Mouse (Mus musculus): Measurements from ENCODE around the gene Gpr180.
"Not testable (repeated sequence)": the region's sequence is repeated elsewhere in the genome, so short reads cannot be mapped to it uniquely, and the experiment has no call there.

Gpr180 gene

DNA sequence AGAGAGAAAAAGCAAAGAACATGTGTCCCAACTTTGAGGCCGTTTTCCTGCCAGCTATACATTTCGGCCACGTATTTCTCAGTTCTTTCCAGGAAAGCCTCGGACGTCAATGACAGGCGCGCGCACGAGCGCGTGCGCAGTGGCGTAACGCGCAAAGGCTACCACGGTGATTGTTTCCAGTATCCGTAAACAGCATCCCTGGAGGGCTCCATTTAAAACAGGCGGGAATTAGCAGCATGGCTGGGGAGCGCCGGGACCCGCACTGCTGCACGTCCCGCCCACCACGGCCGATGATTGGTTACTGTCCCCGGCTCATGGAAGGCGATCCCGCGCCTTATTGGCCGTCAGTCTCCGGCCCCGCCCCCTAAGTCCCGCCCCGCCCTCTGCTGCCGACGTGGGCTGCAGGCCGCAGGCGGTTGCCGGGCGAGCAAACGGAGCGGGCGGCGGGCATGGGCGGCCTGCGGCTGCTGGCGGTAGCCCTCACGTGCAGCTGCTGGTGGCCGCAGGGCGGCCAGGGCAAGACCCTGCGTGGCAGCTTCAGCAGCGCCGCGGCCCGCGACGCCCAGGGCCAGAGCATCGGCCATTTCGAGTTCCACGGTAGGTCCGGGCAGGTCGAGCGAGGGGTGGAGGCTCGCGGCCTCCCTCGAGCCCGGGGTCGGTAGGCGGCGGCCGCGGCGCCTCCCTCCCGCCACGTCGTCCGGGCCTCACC lies at the start of gene Gpr180:
Gene Gpr180 (plus strand): TSS at position 415 of the 709 bp plus-strand sequence.
- peak; percentile 98 for DNase-seq

DNA sequence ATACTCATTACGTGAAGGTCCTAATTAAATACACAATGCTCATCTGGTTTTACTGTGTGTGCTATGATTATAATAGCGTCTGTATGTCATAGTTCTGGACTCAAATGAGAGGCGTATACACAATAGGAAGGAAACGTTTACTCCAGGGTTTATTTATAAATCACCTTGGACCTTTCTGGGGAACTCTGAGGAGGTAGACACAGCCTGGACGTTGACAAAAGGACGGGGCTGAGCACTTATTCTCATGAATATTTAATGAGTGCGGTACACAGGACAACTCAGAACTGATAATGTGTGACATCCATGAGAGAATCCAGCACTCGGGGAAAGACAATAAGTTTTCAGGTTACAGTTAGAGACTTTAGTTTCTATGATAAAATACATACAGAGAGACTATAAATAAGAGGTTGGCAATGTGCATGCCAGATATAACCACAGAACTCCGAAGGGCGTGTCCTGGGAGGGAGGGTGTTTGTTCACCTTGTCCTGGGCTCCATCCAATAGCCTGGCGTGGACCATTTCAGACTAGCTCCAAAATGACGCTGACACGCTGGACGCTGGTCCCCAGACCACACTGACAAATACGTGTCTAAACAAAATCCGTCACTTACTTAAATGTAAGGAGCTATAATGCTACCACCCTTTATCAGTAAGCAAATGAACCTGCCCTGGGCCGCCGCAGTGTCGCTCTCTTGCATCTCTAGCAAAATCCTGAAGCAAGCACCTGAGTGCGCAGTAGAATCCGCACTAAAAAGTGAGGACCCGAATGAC lies 48.3 kb upstream of the Gpr180 start:
- peak; percentile 59 for DNase-seq

DNA sequence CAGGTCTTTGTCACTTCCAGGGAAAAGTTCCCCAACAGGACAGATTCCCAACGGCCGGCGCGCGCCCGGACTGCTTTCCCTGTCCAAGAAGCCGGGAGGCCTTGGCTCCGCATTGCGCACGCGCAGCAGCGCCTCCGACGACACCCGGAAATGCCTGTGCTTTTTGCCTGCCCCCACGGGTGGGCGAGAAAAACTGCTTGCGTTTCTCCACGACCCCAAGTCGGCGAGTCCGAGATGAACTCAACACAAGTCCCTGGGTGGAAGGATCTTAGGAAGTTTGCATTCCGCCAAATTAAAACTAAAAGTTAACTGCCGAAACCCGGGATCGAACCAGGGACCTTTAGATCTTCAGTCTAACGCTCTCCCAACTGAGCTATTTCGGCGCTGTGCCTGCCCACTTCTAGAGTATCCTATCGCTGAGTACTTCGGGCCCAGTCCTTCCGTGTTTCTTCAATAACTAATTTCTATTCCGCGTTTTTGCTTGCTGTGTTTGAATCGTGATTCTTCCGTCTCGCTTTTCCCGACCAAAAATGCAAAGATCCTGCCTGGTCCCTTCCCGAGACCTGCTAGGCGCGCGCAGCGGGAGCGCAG lies 47.6 kb upstream of the Gpr180 start:
- peak; percentile 93 for DNase-seq

DNA sequence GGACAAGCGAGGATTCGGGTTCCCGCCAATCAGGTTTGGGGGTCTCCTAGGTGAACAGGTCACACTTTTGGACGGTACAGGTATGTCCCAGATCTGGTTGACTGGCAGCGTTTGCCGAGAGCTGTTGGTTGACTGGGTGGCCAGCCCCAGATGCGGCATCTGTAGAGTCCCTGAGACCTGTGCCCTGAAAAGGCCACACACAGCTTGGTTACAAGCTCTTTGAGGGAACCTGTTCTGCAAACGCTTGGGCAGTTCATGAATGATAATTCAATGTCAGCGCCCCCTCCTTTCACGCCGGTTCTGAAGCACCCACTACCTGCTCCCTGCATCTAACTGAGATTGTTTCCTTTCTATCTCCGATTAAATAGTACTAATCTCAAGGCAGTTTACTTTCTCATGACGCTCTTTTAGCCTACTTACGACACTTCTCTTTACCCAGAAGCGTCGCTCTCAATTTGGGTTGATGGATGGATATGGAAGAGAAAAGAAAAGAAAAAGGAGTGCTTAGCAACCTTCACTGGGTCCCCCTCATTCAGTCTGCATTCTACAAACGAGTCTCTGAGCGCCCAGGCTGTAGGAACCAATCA lies 47.1 kb upstream of the Gpr180 start:
- DNase-seq, result peak; percentile 85

DNA sequence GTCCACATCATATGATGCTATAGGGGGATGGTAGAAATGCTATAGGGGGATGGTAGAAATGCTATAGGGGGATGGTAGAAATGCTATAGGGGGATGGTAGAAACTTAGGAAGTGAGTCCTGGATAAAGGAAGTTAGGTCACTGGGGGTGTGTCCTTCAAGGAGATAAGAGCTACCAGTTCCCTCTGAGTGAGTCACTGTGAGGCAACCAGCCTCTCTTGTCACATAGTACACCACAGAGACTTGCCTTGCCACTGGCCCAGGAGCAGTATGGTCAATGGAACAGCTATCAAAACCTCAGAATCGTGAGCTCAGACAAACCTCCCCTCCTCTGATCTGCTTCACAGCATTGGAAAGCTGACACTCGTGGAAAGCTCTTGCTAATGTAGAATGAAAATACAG lies 38.7 kb upstream of the Gpr180 start:
- no peak for DNase-seq

DNA sequence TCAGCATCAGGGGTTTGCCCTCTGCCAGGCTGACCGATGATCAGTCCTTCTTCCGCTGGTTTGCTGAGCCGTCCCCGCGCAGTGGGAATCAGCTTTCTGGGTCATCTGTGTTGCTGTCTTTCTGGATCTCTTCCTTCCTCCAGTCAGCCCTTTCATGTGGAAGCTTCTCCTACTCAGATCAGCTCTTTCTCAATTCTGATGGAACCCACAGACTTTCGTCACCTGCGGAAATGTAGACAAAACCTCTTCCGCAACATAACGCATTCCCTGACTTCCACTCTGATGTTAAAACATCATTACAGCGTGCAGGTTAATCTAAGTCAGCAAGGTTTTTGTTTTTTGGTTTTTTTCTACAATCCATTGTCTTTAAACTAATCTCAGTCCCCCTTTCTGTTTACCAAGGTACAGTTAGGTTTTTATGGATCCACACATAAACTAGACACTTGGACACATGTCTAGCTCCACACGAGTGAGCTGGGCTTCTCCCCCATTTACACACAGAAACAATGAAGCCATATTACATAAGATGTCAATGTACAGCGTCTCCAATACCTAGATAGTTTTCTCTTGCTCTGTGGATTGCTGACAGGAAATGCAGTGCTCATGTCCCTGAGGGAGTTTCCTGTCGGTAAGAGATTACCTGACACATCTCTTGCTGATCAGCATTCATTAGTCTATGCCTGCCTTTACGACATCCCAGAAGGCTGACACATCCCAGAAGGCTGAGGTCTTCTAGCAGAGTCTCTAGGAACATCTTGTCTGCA lies 35.5 kb upstream of the Gpr180 start:
- no peak for DNase-seq

DNA sequence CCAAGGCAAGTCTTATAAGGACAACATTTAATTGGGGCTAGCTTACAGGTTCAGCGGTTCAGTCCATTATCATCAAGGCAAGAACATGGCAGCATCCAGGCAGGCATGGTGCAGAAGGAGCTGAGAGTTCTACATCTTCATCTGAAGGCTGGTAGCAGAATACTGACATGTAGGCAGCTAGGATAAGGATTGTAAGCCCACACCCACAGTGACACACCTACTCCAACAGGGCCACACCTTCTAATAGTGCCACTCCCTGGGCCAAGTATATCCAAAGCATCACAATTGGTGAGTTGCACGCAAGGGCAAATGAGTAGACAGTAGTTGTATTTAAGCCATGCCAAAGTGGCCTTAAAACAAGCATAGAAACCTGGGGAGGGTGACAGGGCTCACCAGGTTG lies 29.5 kb upstream of the Gpr180 start:
- DNase-seq, result not testable (repeated sequence)

DNA sequence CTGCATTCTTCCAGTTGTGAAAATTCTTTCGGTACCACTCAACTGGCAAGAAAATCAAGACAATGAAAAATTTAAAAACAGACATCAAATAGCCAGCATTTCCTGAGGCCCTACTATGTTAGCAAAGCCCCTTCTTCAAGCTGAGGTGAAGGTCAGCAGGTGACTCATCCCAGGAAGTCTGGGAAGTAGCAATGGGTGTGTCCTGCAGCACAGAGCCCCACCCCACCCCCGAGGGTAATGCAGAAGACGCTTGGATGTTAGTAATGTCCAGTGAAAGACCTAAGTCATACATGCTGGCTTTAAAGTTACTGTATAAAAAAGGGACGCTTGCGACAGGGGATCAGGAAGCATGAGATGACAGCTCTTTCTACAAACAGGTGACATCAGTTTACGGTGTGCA lies 23.8 kb upstream of the Gpr180 start:
- no peak for DNase-seq

DNA sequence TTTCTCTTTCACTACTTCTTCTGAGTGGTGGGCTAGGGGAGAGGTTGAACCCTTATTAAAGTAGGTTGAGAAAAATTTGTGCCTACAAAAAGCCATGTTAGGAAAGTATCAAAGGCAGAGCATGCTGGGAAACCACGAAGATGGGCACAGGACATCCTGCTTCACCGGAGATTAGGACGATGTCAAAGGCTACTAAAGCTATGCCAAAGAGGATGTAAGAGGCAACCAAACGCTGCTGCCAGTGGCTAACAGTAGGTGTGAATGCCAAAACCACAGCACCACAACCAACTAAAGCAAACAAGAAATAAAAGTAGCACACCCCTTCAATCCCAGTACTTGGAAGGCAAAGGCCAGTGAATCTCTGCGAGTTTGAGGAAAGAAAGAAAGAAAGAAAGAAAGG lies 12.8 kb upstream of the Gpr180 start:
- DNase-seq, result no peak

DNA sequence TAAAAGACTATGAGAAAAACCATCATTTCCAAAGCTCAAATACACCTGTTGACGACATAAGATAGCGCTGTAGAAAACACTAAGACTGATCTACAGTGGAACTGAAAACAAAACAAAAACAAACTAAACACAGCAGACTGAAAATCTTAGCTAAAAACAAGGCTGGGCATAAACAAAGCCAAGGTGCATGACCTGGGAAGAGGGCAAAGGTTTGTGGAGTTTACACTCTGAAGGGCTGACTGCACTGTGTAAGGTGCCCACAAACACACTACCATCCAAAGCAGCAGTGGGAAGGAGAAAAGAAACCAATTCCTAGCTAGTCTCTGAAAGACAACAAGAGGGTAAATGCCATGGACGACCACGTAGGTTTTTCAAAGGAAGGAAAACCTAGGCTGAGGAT lies 12.2 kb upstream of the Gpr180 start:
- no peak for DNase-seq

DNA sequence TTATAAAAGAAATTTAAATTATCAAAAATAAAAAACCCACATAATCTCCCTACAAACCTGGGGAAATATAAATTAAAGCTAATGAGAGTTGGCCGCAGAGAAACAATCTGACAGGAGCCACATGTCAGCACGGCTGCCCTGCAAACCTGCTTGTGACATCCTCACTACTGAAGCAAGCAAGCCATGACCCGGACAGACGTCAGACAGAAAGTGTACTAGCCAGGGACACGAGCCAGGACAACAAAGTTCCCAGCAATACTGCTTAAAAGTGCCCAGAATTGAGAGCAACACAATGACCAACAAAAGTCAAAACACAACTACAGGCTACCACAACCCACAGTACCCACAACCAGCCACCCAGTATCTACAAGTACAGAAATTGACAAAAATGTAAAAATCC lies 10.7 kb upstream of the Gpr180 start:
- DNase-seq, result no peak

DNA sequence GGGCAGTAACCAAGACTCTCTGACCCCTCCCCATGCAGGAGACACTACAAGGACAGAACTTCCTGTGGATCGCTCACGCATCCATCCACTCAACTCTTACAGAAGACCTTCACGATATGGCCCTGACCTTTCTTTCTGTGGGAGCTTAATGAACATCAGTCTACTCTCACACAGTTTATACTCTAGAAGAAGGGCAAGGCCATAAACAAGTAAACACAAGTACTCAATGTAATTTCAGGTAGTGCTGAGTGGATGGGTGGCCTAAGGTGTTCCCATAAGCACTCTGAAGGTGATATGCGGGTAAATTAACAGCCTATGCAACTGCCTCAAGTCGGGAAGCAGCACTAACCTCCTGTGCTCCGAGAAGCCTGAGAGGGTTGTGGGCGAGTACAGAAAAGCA lies 5.5 kb upstream of the Gpr180 start:
- no peak for DNase-seq

DNA sequence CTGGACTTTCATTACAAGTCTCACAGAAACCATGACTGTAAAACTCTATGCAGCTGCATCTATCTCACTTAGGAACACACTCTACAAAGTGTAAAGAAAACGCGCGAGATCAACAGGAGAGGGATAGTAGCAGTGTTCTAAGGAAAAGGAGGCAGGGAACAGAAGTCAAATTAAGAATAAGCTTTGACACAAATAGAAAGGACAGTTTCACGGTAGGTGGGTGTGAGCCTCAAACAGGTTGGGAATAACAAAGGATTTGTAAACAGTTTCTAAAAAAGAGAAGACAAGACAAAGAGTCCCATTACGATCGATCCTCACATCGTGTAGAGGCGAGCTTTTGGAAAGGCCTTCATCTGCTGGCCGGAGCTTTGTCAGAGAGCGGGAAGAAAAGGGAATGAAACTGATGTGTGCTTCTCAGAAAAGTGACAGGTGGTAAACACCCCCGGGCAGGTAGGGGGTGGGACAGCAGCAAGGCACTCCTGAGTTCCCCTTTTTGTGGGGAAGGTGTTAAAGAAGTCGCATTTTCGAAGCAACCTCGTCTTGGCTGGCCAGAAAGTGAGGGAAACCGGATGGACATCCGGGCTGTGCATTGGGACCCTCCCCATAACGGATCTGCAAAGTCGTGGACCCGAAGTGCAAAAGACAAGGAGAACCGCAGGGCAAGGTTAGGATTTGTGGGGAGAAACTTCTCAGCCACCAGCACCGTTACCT lies 4.9 kb upstream of the Gpr180 start:
- no peak for DNase-seq

DNA sequence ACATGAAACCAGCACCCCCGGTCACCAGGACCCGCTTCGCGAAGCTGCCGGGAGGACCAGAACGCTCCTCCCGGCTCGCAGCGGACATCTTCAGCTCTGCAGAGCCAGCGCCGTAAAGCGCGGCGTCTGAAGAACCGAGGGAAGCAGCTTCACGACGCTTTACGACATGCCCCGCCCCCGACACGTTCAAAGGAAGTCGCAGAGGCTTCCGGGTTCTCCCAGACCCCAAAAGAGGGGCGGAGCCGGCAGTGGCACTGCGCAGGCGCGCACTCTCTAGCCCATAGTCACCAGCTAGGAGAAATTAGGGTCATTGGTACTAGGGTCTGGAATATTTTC lies 4.3 kb upstream of the Gpr180 start, which contains the start of gene Tgds:
Gene Tgds (minus strand): TSS at position 114 of the 336 bp plus-strand sequence.
- DNase-seq, result peak; percentile 100

DNA sequence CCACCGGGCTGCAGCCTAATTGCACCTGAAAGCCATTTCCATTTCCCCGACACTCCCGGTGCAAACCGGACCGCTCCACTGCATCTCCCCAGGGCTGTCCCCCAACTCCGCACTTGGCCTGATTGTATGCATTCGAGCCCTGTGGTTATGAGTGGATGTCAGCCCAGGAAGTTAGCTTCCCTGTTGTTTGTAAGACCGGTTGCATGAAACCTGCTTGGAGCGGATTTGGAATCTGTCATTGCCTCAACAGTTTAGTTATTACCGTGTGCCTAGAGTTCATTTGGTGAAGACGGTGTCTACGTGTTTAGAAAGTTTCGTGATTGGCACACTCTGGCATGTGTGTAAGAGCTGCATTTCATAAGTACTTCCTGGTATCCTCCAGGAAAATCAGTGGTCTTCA lies 529 bp downstream of the Gpr180 start:
- no peak for DNase-seq

DNA sequence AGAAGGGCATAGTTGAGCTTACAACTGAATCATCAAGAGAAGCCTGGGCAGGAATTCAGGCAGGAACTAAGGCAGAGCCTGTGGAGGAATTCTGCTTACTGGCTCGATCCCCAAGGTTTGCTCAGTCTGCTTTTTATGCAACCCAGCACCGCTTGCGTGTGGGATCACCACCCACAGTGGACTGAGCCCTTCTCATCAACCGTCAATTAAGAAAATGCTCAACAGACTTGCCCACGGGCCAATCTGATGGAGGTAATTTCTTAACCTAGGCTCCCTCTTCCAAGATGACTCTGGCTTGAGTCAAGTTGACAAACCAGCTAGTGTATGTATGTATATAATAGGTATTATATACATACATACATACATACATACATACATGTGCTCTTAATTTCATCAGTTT lies 5.3 kb downstream of the Gpr180 start:
- DNase-seq, result no peak

DNA sequence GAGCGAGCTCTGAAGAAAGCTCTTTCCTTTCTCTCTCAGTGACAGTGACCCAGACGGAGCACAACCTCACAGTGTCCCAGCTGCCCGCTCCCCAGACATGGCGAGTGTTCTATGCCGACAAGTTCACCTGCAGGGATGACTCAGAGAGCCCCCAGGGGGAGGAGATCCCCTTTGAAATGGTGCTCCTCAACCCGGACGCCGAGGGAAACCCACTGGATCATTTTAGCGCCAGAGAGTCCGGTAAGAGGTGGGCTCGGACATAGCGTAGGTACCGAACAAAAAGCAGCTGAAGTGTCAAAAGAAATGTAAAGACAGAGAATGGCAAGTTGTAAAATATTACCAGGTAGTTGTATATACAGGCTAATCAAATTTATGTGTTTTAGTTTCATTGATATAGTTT lies 11.1 kb downstream of the Gpr180 start:
- DNase-seq, result no peak

DNA sequence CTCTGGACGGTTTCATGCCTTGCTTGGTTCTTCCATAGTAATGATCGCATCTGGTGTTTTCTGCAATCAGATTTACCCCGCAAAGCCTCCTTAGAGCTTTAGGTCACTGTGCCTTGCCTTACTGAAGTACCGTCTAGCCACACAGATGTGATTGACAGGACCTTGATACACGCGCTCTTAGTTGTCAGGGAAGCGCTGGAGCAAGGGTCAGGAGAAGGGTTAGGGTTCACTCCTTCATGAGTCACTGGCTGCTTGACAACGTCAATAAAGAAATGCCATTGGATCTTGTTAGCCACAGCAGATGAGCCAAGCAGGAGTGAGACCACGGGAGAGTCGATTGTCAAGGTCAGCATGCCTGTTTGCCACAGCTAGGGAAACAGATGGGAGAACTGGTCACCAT lies 11.6 kb downstream of the Gpr180 start:
- peak; percentile 15 for DNase-seq

DNA sequence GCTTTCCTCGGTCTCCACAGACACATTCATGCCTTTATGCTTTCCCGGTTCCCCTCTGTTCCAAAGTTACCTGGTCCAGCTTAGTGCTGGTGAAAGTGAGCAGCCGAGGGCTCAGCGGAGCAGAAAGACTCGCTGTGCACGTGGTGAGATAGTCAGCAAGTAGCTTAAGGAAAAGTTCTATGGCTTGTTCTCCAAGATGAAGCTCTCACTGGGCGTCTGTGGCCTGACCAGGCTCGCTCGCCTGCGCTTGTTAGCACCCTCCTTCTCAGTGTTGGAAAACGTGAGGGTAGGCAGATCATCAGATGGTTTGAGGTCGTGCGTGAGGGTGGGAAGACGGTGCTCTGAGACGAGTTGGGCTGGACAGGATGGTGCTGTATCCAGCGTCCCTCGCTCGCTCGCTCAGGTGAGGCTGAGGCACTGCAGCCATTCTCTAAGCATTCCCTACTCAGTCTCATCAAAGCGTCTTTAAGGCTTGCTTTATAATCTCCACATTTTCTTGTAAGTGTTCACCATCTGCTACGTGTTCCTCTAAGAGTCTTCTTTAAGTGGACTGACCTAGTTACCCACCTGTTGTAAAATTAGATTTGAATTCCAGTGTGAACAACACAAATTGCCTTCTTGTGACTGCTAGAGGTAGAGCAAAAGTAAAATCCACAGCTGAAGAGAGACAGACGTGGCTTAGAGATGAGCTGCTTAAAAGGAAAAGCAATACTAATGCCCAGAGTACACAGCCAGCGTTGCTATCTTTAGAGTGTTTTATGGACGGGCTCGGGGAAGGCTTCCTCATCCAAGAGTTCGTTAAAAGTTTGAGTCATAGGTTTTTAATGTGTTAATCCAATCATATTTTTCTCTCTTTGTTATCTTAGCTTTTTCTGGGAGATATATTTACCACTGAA lies 13.9 kb downstream of the Gpr180 start:
- peak; percentile 58 for DNase-seq

DNA sequence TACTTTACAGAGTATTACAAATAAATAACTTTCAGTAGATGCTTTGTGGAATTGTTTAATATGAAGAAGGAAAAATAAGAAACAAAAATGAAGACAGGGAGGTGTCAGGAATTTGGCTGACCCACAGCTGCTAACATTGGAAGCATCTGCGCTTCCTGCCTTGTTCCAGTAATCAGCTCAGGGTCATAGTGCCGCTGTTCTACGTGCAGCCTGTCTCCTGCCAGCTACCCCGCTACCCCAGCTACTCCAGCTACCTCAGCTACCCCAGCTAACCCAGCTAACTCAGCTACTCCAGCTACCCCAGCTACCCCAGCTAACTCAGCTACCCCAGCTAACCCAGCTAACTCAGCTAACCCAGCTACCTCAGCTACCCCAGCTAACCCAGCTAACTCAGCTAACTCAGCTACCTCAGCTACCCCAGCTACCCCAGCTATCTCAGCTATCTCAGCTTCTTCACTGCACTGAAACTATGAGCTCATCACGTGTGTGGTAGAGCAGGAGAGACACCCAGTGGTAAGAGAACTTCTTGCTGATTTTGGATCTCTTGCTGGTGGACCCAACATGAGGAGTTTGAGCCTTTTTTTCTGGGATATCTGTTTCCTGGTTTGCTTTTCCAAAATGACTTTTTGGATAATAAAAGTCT lies 14.8 kb downstream of the Gpr180 start:
- peak; percentile 60 for DNase-seq

DNA sequence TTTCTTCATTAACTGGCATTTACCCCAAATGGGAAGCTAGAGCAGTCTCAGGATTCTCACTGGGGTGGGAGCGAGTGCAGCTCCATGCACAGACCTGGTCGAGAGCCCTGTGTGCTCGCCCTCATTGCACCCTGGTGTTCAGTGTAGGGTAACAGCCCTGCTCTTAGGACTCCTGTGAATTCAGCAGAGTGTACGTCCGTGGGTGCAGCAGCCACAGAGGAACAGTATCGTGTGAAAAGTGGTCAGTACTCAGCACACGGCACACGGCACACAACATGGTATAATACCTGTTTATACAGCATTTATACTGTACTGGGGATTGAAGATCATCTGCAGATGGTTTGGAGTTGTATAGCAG lies 15.3 kb downstream of the Gpr180 start:
- no peak for DNase-seq
